Mouse (Mus musculus) stomach, embryonic 15.5 days (tissue): ENCODE results near the gene Mgat5. TPM values are rescaled to one million over a fixed set of nuclear protein-coding genes. Genes with fewer than 3 reads are reported as not detected.
A peak's percentile ranks its signal among the peaks of the same experiment; 100 is the strongest.

Experiments used
- ATAC-seq: fragments of 200-750 bp; cut with Nextera tagmentation; 2 replicates; pipeline ENCODE4 v1.8.0; 2017; ENCODE audit warnings: low read depth, moderate number of reproducible peaks, moderate TSS enrichment; ENCODE audit not compliant: insufficient read depth, low FRiP score
- H3K27ac ChIP-seq: fragments of 300-500 bp; sonication (generic); 2 replicates; pipeline ENCODE4 v1.5.1; 2015; ENCODE audit warnings: mild to moderate bottlenecking, inconsistent platforms
- H3K27me3 ChIP-seq: fragments of 300-500 bp; sonication (generic); replicated peaks from 2 replicates; pipeline ENCODE4 v1.6.1; 2015; ENCODE audit warnings: inconsistent platforms
- H3K36me3 ChIP-seq: fragments of 300-500 bp; sonication (generic); 2 replicates; pipeline ENCODE4 v1.6.1; 2015; ENCODE audit warnings: inconsistent platforms
- H3K4me1 ChIP-seq: fragments of 300-500 bp; sonication (generic); 2 replicates; pipeline ENCODE4 v1.6.1; 2015; ENCODE audit warnings: inconsistent platforms
- H3K4me2 ChIP-seq: fragments of 300-500 bp; sonication (generic); 2 replicates; pipeline ENCODE4 v1.6.1; 2015; ENCODE audit warnings: mild to moderate bottlenecking, inconsistent platforms
- H3K4me3 ChIP-seq: fragments of 300-500 bp; sonication (generic); replicated peaks from 2 replicates; pipeline ENCODE4 v1.5.1; 2015; ENCODE audit warnings: inconsistent platforms
- H3K9ac ChIP-seq: fragments of 300-500 bp; sonication (generic); 2 replicates; pipeline ENCODE4 v1.6.1; 2015; ENCODE audit warnings: inconsistent platforms
- H3K9me3 ChIP-seq: fragments of 300-500 bp; sonication (generic); 2 replicates; pipeline ENCODE4 v1.6.1; 2016; ENCODE audit warnings: inconsistent platforms
- WGBS: fragments of 180-500 bp; shearing (Covaris S2); methylation state at CpG from one replicate; pipeline ENCODE4 v1.1.7; 2015; 5-methylcytosine and 5-hydroxymethylcytosine counted together
- polyA plus RNA-seq: library from polyadenylated mRNA; unstranded; fragments of >200 nt; fragmentation: Nextera tagmentation; extraction: Ambion mirVana; gene quantifications from 2 replicates; pipeline ENCODE4 v1.2.1, GENCODE M21; 2015

Mgat5 gene
- polyA plus RNA-seq, 1 experiment from 2014 or later: 5.4 TPM

GRCm38 (mm10) chr1:127380749-127381501, 176.1 kb downstream of the Mgat5 start:
- no peak overlapping the region for H3K9ac ChIP-seq
- no peaks in the 10 kb centered on the region for H3K9me3 ChIP-seq
- 53% methylated on average over 13 of the region's 13 CpGs for WGBS
- no peak; the same call in 1 of the 2 replicates for ATAC-seq
- no peaks in the 10 kb centered on the region for H3K4me1 ChIP-seq
- peak overlapping the region; percentile 16; the same call in 1 of the 2 replicates for H3K27ac ChIP-seq
- no peak overlapping the region for H3K4me3 ChIP-seq
- H3K36me3 ChIP-seq: no peaks in the 10 kb centered on the region
- H3K4me2 ChIP-seq: no peak overlapping the region
- no peaks in the 10 kb centered on the region for H3K27me3 ChIP-seq

- H3K9me3 ChIP-seq: no peaks in the 10 kb centered on the region
- no peaks in the 10 kb centered on the region for H3K4me1 ChIP-seq
- H3K36me3 ChIP-seq: 0 out of 2 replicates have a peak, but pooled peaks cover 3% of the 10 kb centered on the region
- no peaks in the 10 kb centered on the region for H3K27me3 ChIP-seq
- H3K4me3 ChIP-seq: no peak overlapping the region
- WGBS: 62% methylated on average over 7 of the region's 7 CpGs
- no peak overlapping the region for H3K9ac ChIP-seq
- no peak overlapping the region for H3K27ac ChIP-seq
- no peak overlapping the region for H3K4me2 ChIP-seq
- ATAC-seq: no peak
Observed at GRCm38 (mm10) chr1:127383071-127383470, 178.3 kb downstream of the Mgat5 start.

- ATAC-seq: no peak
- H3K36me3 ChIP-seq: peaks cover 9% of the 10 kb centered on the region; the same call in 1 of the 2 replicates
- 91% methylated on average over 7 of the region's 7 CpGs for WGBS
Observed at GRCm38 (mm10) chr1:127387226-127387625, 182.4 kb downstream of the Mgat5 start.

GRCm38 (mm10) chr1:127387661-127388060, 182.8 kb downstream of the Mgat5 start:
- Histone ChIP-seq H3K9ac (no peak overlapping the region), H3K9me3 (0 out of 2 replicates have a peak, but pooled peaks cover 5% of the 10 kb centered on the region), H3K36me3 (peaks cover 9% of the 10 kb centered on the region; the same call in 1 of the 2 replicates), H3K4me1 (no peaks in the 10 kb centered on the region), H3K4me2 (no peak overlapping the region), H3K4me3 (no peak overlapping the region), H3K27ac (no peak overlapping the region), H3K27me3 (no peaks in the 10 kb centered on the region)
- no peak for ATAC-seq
- WGBS: 87% methylated on average over 9 of the region's 9 CpGs

More at GRCm38 (mm10) chr1:127387226-127387625, 182.4 kb downstream of the Mgat5 start:
- H3K27me3 ChIP-seq: no peaks in the 10 kb centered on the region
- no peak overlapping the region for H3K9ac ChIP-seq
- H3K4me2 ChIP-seq: no peak overlapping the region
- 0 out of 2 replicates have a peak, but pooled peaks cover 5% of the 10 kb centered on the region for H3K9me3 ChIP-seq
- no peaks in the 10 kb centered on the region for H3K4me1 ChIP-seq
- H3K27ac ChIP-seq: no peak overlapping the region
- no peak overlapping the region for H3K4me3 ChIP-seq

DNA sequence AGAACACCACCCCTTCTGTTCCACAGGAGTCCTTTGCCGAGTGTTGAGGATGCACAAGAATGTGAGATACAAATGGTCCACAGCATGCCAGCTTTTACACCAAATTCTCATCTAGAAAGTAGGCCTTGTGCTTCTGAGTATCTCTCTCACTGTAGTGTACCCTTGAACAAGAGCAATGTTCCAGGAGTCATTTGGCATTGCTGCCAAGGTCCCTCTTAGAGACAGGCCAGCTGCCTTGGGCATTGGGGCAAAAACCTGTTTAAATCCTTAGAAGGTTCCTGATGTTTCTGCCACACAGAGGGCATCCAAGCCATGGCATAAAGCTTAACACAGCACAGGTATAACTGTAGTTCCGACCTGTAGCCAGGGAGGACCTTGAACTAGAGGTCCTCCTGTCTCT, 189.9 kb downstream of the Mgat5 start:
- H3K9ac ChIP-seq: no peak overlapping the region
- H3K9me3 ChIP-seq: 0 out of 2 replicates have a peak, but pooled peaks cover 5% of the 10 kb centered on the region
- 91% methylated on average over 2 of the region's 2 CpGs for WGBS
- H3K4me2 ChIP-seq: no peak overlapping the region
- H3K4me1 ChIP-seq: no peaks in the 10 kb centered on the region
- ATAC-seq: no peak
- H3K27ac ChIP-seq: no peak overlapping the region
- H3K36me3 ChIP-seq: peaks cover 6% of the 10 kb centered on the region; the same call in 1 of the 2 replicates
- H3K4me3 ChIP-seq: no peak overlapping the region
- H3K27me3 ChIP-seq: no peaks in the 10 kb centered on the region

DNA sequence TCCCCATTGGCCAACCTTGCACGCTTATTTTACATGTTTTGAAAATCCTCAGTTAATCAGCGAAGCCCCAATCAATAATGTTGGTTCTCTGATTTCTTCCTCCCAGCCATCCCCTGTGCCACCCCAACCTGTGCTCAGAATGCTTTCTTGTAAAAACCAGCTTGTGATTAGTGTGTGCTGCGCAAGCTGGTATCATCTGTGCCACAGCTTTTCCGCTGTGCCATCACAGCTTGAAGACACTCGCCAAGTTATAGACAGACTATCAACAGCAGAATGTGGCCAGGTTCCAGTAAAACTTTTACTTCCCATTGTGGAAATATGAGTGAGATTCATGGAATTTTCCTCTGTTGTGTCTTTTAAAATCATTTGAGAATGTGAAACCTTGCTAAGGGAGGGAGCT, 190.9 kb downstream of the Mgat5 start:
- 0 out of 2 replicates have a peak, but pooled peaks cover 5% of the 10 kb centered on the region for H3K9me3 ChIP-seq
- peaks cover 6% of the 10 kb centered on the region; the same call in 1 of the 2 replicates for H3K36me3 ChIP-seq
- H3K9ac ChIP-seq: no peak overlapping the region
- H3K4me2 ChIP-seq: no peak overlapping the region
- H3K27me3 ChIP-seq: no peaks in the 10 kb centered on the region
- H3K4me3 ChIP-seq: no peak overlapping the region
- no peak for ATAC-seq
- H3K27ac ChIP-seq: no peak overlapping the region
- WGBS: 93% methylated on average over 5 of the region's 5 CpGs
- no peaks in the 10 kb centered on the region for H3K4me1 ChIP-seq

DNA sequence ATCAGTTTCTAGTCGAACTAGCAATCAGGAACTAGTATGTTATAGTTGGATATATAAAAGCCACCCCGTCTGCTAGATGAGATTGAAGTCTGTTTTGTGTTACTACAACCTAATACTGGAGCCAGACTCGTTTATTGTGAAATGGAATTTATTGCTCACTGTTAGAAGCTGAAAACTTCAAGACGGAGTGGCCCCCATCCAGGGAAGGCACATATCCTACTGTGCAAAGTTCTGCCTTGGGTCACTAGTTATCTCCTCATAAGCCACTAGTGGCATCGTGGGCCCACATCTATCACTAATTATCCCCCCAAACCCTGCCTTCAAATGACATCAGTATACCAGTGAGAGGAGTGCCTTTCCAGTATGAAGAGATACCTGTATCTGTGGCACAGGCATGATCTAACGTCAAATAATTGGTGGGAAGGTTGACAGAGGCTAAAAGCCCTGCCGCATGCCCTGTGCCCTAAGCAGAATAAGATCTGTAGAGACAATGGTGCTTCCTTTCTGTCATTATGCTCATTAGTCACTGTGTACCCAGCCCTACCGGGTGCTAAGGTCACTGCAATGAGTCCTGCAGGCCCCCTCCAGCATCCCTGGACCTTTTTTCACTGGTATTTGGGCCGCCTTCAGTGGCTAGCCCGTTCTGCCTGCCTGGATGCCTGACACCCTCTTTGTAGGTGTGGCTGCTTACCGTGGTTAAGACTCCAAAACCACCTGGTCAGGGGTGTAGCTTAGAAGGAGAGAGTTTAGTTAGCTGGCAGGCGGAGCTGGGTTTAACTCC, 191.9 kb downstream of the Mgat5 start:
- Histone ChIP-seq H3K27ac (no peak overlapping the region), H3K9ac (no peak overlapping the region), H3K36me3 (no peaks in the 10 kb centered on the region), H3K4me1 (no peaks in the 10 kb centered on the region), H3K9me3 (no peaks in the 10 kb centered on the region), H3K27me3 (no peaks in the 10 kb centered on the region), H3K4me3 (no peak overlapping the region), H3K4me2 (peak overlapping the region; percentile 21)
- WGBS: 69% methylated on average over 12 of the region's 12 CpGs
- no peak for ATAC-seq

DNA sequence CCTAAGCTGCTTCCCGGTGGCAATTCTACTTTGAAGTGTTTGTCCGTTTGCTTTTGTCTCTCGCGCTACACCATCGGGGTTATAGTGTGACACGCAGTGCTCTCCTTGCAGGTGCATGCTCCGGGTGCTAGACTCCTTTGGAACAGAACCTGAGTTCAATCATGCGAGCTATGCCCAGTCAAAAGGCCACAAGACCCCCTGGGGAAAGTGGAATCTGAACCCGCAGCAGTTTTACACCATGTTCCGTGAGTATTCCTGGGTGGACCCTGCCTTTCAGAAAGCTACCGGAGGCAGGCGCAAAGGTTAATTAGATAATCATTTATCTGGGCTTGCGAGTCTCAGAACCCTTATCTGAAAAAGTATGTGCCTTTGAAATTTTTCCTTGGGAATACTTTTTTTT, 192.6 kb downstream of the Mgat5 start:
- Histone ChIP-seq H3K36me3 (no peaks in the 10 kb centered on the region), H3K27ac (no peak overlapping the region), H3K27me3 (no peaks in the 10 kb centered on the region), H3K9ac (no peak overlapping the region), H3K4me1 (no peaks in the 10 kb centered on the region), H3K4me2 (peak overlapping the region; percentile 21), H3K4me3 (no peak overlapping the region), H3K9me3 (no peaks in the 10 kb centered on the region)
- ATAC-seq: no peak
- WGBS: 69% methylated on average over 13 of the region's 13 CpGs

- no peak for ATAC-seq
- no peak overlapping the region for H3K4me3 ChIP-seq
- H3K27ac ChIP-seq: no peak overlapping the region
- WGBS: 86% methylated on average over 5 of the region's 5 CpGs
- no peaks in the 10 kb centered on the region for H3K9me3 ChIP-seq
- no peaks in the 10 kb centered on the region for H3K27me3 ChIP-seq
- H3K4me1 ChIP-seq: no peaks in the 10 kb centered on the region
- no peaks in the 10 kb centered on the region for H3K36me3 ChIP-seq
- H3K9ac ChIP-seq: no peak overlapping the region
- H3K4me2 ChIP-seq: no peak overlapping the region
Observed at GRCm38 (mm10) chr1:127398186-127398585, 193.4 kb downstream of the Mgat5 start.

DNA sequence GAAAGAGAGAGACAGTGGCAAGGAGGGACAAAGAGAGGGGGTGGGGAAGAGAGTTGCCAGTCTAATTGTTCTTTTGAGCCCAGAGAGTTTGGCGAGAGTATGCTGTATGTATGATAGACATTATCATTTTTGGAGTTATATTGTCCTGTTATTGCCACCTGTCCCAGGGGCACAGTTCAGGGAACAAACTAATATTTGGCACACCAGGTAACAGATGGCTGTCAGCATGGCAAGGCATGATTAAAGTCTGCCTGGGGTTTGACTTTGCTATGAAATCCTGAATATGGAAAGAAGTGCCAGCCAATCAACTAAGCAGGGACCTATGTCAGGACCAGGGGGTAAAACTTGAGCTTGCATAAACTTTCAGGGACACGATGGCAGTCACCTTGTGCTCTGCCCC, 195.4 kb downstream of the Mgat5 start:
- Histone ChIP-seq H3K4me1 (no peaks in the 10 kb centered on the region), H3K4me2 (no peak overlapping the region), H3K27me3 (no peaks in the 10 kb centered on the region), H3K36me3 (no peaks in the 10 kb centered on the region), H3K4me3 (no peak overlapping the region), H3K27ac (peak overlapping the region; percentile 26; the same call in 1 of the 2 replicates), H3K9ac (no peak overlapping the region), H3K9me3 (no peaks in the 10 kb centered on the region)
- no peak for ATAC-seq
- 73% methylated on average over 2 of the region's 2 CpGs for WGBS

DNA sequence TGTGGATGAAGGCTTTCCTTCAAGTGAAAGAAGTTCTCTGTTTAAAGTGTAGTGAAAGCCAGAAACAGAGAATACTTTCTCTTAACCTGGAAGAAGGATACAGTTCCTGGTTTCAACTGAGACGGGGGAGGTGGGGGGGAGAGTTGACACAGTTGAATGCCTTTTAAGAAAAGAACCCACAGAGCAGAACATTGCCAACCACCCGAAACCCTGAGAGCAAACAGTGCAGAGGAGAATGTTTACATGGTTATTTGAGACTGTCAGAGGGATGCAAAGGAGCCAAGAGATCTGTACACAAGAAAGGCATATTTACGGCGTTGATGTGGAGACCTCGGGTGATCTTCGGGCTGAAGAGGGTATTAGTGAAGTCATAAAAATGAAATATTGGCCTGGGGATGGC, 195.9 kb downstream of the Mgat5 start:
- Histone ChIP-seq H3K4me2 (no peak overlapping the region), H3K4me3 (no peak overlapping the region), H3K27me3 (no peaks in the 10 kb centered on the region), H3K9ac (no peak overlapping the region), H3K9me3 (no peaks in the 10 kb centered on the region), H3K27ac (peak overlapping the region; percentile 26; the same call in 1 of the 2 replicates), H3K36me3 (no peaks in the 10 kb centered on the region), H3K4me1 (no peaks in the 10 kb centered on the region)
- WGBS: 40% methylated on average over 6 of the region's 6 CpGs
- ATAC-seq: no peak

GRCm38 (mm10) chr1:127404655-127405054, 199.8 kb downstream of the Mgat5 start:
- no peak overlapping the region for H3K4me3 ChIP-seq
- no peak for ATAC-seq
- no peaks in the 10 kb centered on the region for H3K27me3 ChIP-seq
- WGBS: 81% methylated on average over 3 of the region's 3 CpGs
- no peak overlapping the region for H3K27ac ChIP-seq
- no peak overlapping the region for H3K4me2 ChIP-seq
- H3K9ac ChIP-seq: no peak overlapping the region
- H3K36me3 ChIP-seq: no peaks in the 10 kb centered on the region
- H3K9me3 ChIP-seq: no peaks in the 10 kb centered on the region
- no peaks in the 10 kb centered on the region for H3K4me1 ChIP-seq
